Mouse (Mus musculus) spleen, adult 2 months (tissue): ENCODE data around the gene Tex29. TPM values are rescaled to one million over a fixed set of nuclear protein-coding genes. Genes with fewer than 3 reads are reported as not detected.
"Not testable (repeated sequence)": the region's sequence is repeated elsewhere in the genome, so short reads cannot be mapped to it uniquely, and the experiment has no call there.

Experiments used
- DNase-seq, 2 experiments: peaks; one replicate each; pipeline versions ENCODE4 v3.0.0 to v3.0.0-alpha.2; 2012 to 2021; ENCODE audit warnings: low spot score in 2 of 2, low read depth in 1 of 2
- H3K27ac ChIP-seq: fragments of 200-500 bp; 2 replicates; pipeline ENCODE4 v1.5.1; 2012; ENCODE audit warnings: low read length, inconsistent platforms; ENCODE audit not compliant: insufficient read depth
- H3K27me3 ChIP-seq: fragments of 200-500 bp; 2 replicates; pipeline ENCODE4 v1.6.1; 2012; ENCODE audit warnings: mild to moderate bottlenecking, moderate library complexity, low read length, inconsistent platforms; ENCODE audit not compliant: control insufficient read depth, insufficient read depth
- H3K36me3 ChIP-seq: fragments of 200-500 bp; 2 replicates; pipeline ENCODE4 v1.6.1; 2012; ENCODE audit warnings: mild to moderate bottlenecking, low read length, inconsistent platforms; ENCODE audit not compliant: control insufficient read depth, insufficient read depth
- H3K4me1 ChIP-seq: fragments of 200-500 bp; 2 replicates; pipeline ENCODE4 v1.6.1; 2011; ENCODE audit warnings: inconsistent platforms; ENCODE audit not compliant: control insufficient read depth, insufficient read depth, insufficient read length
- H3K4me3 ChIP-seq: fragments of 200-500 bp; 2 replicates; pipeline ENCODE4 v1.5.1; 2011; ENCODE audit warnings: mild to moderate bottlenecking, inconsistent platforms; ENCODE audit not compliant: insufficient read depth, insufficient read length; ENCODE audit errors: extremely low read depth
- CTCF ChIP-seq: fragments of 200-500 bp; IDR thresholded peaks from 2 replicates; pipeline ENCODE4 v1.5.1; 2011; ENCODE audit warnings: mild to moderate bottlenecking, inconsistent platforms; ENCODE audit not compliant: insufficient read depth, insufficient read length, insufficient replicate concordance; ENCODE audit errors: extremely low read depth
- POLR2A ChIP-seq: fragments of 200-500 bp; IDR thresholded peaks from 2 replicates; pipeline ENCODE4 v1.6.1; 2011; ENCODE audit warnings: low read depth, low read length, inconsistent platforms
- WGBS: fragments of 180-500 bp; shearing (Covaris S2); methylation state at CpG from one replicate; pipeline ENCODE4 v1.1.7; 2018; 5-methylcytosine and 5-hydroxymethylcytosine counted together
- polyA plus RNA-seq: library from polyadenylated mRNA; depleted of rRNA; stranded (reverse); fragments of >200 nt; gene quantifications from 2 replicates; pipeline ENCODE4 v1.2.3, GENCODE M21; 2012

Gene Tex29
- polyA plus RNA-seq, 1 experiment: not detected

DNA sequence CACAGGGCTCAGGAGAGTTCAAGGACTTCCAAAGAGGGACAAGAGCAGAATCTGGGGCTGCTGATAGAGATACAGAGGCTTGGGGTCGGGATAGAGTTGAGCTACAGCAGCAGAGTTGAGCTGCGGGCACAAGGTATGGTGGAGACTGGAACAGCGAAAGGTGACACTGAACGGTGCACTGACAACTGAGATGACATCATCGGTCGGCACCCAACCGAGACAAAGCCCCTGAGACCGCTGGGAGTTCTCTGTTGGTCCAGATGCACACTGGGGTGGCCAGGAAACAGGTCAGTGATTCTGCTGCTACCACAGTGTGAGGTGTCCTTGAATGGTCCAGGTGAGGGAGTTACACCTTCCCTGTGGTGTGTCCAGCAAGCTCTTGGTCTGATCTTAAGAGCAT lies 2.5 kb downstream of the Tex29 start:
- WGBS: 87% methylated on average over 8 of the region's 8 CpGs
- no peak for DNase-seq
- no peaks in the 10 kb centered on the region for H3K27me3 ChIP-seq
- no peak for TF ChIP-seq POLR2A
- no peak for TF ChIP-seq CTCF
- H3K36me3 ChIP-seq: no peaks in the 10 kb centered on the region
- no peak overlapping the region for H3K4me3 ChIP-seq
- H3K27ac ChIP-seq: no peak overlapping the region
- H3K4me1 ChIP-seq: no peaks in the 10 kb centered on the region

DNA sequence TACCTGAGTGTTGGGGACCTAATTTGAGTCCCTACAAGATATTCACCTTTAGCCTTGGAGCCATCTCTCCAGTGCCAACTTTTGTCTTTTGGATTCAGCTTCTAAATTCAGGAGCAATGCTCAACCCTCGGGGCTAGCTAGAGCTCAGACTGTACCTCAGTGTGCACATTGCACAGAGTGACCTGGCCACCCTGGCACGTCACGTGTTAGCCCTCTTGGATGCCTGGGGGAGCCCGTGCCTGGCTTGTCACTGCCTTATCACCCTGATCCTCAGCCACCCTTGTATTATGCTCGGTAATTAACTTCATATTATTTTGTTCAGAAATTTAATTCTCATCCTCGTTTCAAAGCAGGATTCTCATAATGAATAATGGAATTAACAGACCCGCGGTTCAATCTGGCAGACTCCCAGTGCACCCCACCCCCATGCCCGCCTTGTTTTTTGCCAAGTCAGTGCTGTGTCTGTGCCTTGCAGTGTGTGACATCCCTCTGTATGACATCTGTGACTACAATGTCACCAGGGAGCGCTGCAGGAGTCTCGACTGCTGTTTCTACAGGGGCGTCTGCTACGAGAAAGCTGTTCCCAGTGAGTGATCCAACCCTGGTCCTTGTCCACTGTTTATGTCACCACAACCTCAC lies 3.5 kb downstream of the Tex29 start:
- TF ChIP-seq POLR2A (no peak), CTCF (no peak)

DNA sequence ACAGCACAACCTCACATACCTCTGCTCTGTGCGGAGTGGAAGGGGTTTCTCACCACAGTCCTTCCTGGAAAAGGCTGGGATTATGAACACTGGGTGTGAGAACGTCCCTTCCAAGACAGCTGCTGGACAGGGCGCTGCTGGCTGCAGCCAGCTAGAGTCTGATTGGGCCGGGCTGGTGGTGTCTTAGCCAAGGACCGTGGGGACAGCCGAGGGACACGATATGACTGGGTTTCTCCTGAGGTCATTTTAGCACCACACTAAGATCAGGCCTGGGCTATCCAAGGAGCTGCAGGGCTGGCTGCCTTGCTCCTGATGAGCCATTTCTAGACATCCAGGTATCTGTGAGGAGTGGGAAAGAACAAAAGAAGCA lies 4.0 kb downstream of the Tex29 start:
- H3K4me1 ChIP-seq: no peaks in the 10 kb centered on the region

More for the DNA sequence above, 3.5 kb downstream of the Tex29 start:
- H3K4me3 ChIP-seq: no peak overlapping the region
- H3K4me1 ChIP-seq: no peaks in the 10 kb centered on the region
- no peaks in the 10 kb centered on the region for H3K36me3 ChIP-seq
- no peak for DNase-seq
- WGBS: 86% methylated on average over 13 of the region's 13 CpGs
- no peak overlapping the region for H3K27ac ChIP-seq
- H3K27me3 ChIP-seq: no peaks in the 10 kb centered on the region

DNA sequence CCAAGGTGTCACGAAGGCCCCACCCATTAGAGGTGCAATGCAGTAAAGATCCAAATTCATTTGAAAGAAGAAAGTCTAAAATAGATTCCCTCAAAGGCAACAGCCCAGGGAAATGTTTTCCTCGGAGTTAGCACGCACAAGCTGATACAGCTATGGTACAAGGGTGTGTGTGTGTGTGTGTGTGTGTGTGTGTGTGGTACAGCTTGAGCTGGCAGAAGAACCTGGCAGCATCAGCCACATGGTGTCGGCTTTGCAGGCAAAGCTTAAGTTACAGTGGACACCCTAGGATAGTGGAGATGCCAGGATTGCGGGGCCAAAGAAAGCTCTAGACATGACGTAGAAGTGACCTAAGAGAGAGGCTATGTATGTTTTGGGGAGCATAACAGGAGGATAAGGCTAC lies 6.5 kb downstream of the Tex29 start:
- Histone ChIP-seq H3K27me3 (no peaks in the 10 kb centered on the region), H3K4me3 (no peak overlapping the region), H3K4me1 (no peaks in the 10 kb centered on the region), H3K36me3 (no peaks in the 10 kb centered on the region), H3K27ac (no peak overlapping the region)
- TF ChIP-seq POLR2A (no peak), CTCF (no peak)
- DNase-seq: no peak
- WGBS: 91% methylated on average over 6 of the region's 6 CpGs

More for the DNA sequence above, 4.0 kb downstream of the Tex29 start:
- Histone ChIP-seq H3K27ac (no peak overlapping the region), H3K4me3 (no peak overlapping the region), H3K27me3 (no peaks in the 10 kb centered on the region), H3K36me3 (no peaks in the 10 kb centered on the region)
- TF ChIP-seq CTCF (no peak), POLR2A (no peak)
- DNase-seq: no peak
- 86% methylated on average over 7 of the region's 7 CpGs for WGBS

DNA sequence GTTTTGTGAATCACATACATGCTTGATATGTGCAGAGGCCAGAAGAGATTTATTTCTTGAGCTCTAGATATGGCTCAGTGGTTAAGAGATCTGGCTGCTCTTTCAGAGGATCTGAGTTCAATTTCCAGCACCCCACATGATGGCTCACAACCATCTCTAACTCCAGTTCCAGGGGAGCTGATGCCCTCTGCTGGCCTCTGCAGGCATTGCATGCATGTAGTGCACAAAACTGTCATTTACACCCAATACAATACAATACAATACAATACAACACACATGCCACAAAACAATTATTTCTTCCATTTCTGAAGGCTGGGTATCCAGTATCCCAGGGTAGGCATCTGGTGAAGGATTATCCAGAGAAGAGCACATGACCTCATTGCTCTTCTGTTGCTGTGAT lies 27.6 kb downstream of the Tex29 start:
- H3K4me1 ChIP-seq: no peaks in the 10 kb centered on the region
- no peak overlapping the region for H3K4me3 ChIP-seq
- no peak overlapping the region for H3K27ac ChIP-seq
- DNase-seq: no peak
- no peaks in the 10 kb centered on the region for H3K27me3 ChIP-seq
- H3K36me3 ChIP-seq: no peaks in the 10 kb centered on the region
- no peak for TF ChIP-seq CTCF
- TF ChIP-seq POLR2A: no peak

DNA sequence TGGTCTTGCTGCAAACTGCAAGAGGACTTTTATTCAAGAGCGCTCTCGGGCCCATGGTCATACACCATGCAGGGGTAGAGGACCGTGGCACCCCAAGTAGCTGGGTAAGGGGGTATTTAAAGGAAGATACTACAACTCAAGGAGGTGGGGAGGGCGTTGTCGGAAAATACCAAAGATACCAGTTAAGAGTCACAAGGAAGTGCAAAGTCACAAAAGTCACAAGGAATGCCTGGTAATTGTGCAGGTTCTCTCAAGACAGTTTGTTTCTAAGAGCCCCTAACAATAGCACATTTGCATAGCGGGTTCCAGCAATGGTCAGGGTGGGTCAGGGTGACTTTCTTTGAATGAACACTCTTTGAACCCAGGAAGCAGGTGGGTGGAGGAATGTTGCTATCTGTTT lies 34.0 kb downstream of the Tex29 start:
- H3K4me1 ChIP-seq, DNase-seq, H3K27me3 ChIP-seq, H3K4me3 ChIP-seq, H3K36me3 ChIP-seq, H3K27ac ChIP-seq: not testable (repeated sequence)
- WGBS: 92% methylated on average over 6 of the region's 6 CpGs

DNA sequence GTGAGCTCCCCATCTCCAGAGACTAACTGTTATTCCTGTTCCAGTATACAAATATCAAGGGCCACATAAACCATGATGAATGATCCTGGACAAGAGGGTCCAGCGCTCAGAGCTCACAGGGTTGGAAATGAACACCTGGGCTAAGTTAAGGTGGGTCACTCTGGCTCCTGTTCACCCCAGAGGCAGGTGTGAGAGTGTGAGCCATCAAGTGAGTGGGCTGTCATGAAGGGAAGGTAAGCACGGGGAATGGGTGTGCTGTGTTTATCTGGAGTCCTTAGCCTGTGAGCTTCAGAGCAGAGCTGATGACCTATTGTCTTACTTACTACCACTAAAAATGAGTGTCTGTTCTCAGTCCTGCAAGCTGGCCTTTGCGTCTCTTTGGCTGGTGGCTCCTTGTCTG lies 44.4 kb downstream of the Tex29 start:
- Histone ChIP-seq H3K27ac (no peak overlapping the region), H3K27me3 (no peaks in the 10 kb centered on the region), H3K4me1 (no peaks in the 10 kb centered on the region), H3K36me3 (no peaks in the 10 kb centered on the region), H3K4me3 (no peak overlapping the region)
- no peak for DNase-seq
- WGBS: 96% methylated on average over 3 of the region's 3 CpGs
- TF ChIP-seq CTCF: no peak
- no peak for TF ChIP-seq POLR2A
